Mouse (Mus musculus): Measurements from ENCODE around the gene Hist2h2ab.

The Hist2h2ab gene

DNA sequence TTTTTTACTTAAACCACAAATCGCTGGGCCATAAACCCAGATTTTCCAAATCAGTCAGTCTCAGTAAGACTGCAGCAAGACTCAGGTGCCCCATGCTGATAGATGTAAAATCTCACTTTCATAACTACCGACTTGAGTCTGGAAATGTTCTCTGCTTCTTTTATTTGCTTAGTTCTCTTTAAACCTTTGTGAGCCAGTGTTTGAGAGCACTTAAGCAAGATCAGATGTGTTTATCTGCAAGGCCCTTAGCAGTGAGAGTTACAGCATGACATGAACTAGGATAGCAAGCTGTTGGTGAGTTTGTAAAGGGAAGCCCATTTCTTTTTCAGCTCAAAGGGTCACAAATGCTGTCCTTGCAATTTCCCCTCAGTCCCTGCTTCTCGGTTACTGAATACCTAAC, 37.5 kb downstream of the Hist2h2ab start:
- no peak for DNase-seq (ENCODE audit: low read depth, low spot score)

DNA sequence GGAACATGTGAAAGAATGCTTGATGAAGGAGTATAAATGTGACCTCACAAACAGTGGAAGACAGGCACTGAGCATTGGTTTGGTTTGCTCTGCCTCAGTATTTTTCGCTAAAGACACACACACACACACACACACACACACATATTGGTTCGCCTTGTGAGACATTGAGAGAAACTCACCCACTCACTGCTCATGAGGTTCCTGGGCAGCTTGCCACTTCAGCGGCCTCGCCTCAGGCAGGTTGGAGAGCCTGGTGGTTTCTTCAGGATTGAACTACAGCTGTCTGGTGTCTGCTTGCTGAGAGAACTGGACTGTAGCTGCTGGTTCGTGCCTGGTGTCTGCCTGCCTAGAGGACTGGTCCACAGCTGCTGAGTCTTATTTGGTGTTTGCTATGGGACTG, 40.6 kb downstream of the Hist2h2ab start:
- no peak for DNase-seq (ENCODE audit: low read depth, low spot score)

DNA sequence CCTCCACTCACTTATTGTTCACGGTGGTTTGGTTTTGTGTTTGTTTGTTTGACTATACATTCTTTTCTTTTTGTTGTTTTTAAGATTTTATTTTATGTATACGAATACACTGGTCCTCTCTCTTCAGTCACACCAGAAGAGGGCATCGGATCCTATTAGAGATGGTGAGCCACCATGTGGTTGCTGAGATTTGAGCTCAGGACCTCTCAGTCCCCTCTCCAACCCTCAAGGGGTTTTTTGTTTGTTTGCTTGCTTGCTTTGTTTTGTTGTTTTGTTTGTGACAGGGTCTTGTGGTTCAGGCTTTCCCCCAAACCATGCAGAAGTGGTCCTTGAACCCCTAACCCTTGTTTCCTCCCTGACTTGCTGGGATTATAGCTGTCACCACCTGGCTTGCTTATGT, 42.0 kb downstream of the Hist2h2ab start:
- no peak for DNase-seq (ENCODE audit: low read depth, low spot score)

DNA sequence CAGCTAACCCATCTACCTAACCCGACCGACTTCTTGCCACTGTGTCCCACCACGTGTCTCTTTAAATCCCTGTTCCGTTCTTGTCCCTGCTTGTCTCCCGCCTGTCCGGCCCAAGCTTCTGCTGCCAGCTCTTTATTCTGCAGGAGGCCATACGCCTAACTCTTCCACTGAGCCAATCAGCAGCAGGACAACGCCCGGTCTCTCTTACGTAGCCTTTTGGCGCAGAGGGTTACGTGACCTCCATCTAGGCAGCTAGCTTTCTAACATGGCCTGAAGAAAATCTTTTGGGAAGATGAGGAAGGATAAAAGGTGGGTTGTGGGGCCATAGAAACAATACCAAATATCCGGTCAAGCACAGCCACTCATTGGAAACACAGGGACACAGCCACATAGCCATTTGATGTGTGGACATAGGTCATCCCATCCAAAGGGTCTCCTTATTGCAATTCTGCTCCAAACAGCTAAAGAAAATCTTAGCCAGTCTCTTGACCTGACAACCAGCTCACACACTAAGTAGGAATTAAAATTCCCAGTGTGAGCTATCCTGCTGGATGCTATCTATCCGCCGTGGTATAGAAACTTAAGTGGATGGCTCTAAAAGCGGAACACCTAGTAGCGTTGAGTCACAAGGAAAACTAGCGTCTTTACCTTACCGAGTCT, 42.7 kb downstream of the Hist2h2ab start:
- DNase-seq (ENCODE audit: low read depth, low spot score): peak; percentile 84

DNA sequence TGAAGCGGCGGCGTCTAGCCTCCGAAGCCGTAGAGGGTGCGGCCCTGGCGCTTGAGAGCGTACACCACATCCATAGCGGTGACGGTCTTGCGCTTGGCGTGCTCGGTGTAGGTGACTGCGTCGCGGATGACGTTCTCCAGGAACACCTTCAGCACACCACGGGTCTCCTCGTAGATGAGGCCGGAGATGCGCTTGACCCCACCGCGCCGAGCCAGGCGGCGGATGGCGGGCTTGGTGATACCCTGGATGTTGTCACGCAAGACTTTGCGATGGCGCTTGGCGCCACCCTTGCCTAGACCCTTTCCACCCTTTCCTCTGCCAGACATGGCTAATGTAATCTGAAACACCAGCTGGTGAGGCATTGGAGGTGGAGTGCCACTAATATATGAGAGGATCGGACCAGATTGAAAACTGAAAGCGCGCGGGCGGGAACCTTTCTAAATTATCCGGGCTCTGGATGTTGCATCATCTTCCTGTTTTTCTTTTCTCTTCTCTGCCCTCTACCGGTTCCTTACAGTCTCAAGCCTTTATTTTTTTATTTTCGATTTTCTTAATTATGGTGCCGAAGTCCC, 43.4 kb downstream of the Hist2h2ab start, which contains the start of gene Hist2h4:
TSS of gene Hist2h4 (minus strand) at position 333 of the 572 bp plus-strand sequence.
- peak; percentile 93 for DNase-seq (ENCODE audit: low read depth, low spot score)

DNA sequence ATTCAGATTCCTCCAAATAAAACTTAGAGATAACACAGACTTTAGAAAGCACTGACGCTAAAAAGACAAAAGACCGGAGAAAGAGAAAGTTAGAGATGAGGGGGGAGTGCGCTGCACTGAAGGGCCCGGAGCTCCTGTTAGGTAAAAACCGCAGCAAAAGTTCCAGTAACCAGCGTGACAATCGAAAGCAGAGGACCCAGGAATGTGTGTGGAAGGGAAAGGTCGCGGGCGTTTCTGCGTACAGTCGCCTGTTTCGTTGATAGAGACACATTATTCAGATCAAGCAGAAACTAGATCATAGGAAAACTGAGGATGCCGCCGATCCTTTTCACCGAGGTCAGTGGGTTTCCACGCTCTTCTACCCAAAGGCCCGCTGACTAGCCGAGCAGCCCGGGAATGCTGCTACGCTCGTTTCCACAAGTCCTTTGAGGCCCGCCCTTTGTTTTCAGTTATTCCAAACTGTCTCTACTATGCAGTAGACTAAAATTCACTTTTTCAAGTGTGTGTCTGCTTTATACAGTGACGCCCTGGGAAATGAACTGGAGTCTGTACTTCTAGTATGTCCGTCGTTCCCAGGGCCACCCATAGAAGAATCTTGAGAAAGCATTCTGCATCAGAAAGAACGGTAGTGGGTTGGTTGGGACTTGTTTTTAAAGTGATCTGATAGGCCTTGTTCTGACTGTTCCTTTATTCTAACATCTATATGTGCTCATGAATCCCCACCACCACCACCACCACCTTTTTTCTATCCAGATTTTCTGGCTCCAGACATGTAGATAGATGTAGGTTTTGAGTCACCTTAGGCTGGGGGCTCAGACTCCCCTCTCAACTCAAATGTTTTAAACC, 44.1 kb downstream of the Hist2h2ab start:
- DNase-seq (ENCODE audit: low read depth, low spot score): peak; percentile 71

DNA sequence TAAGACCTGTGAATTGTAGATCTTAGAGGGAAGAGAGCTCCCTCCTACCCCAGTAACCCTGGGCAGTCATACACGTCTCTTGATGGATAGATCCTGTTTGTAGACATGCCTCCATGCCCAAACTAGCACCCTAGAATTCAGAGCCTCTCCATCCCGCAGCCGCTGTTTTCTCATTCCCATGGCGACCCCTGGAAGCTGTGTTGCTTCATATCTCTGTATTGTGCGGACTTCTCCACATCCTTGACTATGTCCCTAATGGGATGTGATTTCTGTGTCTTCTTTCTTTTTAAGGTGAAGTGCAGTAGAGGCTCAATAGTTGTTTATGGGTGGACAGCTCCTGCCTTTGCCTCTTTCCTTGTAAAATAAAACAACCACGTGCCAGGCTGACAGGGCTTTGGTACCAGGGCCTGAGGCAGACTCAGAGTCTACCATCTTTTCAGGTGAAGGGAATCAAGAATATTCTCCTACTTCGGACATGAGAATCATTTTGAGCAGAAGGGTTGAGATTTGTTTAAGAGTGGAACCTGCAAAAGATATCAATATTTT, 44.8 kb downstream of the Hist2h2ab start:
- DNase-seq (ENCODE audit: low read depth, low spot score): no peak

DNA sequence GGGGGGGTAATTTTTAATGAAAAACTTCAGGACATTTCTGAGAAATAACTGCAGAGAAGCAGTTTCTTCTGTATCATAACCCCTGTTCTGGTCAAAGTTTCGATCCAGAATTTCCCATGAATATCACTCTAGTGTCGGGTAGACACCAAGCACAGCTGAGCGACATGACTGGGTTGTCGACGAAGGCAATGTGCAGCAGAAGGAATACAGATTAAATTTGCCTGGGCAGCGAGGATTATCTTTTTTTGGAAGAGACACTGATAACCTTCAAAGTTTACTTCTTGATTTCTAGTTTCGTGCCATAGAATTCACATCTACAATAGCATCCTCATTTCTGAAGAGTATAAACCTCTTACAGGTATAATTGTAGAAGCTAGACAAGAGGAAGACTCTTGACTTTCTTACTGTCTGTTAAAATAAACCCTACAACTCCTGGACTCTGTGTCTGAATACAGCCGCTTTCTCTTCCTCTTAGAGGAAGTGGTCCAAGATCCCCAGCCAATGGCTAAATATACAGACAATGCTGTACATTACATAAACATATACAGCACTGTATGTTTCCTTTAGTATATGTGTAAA, 46.6 kb downstream of the Hist2h2ab start:
- DNase-seq (ENCODE audit: low read depth, low spot score): no peak

DNA sequence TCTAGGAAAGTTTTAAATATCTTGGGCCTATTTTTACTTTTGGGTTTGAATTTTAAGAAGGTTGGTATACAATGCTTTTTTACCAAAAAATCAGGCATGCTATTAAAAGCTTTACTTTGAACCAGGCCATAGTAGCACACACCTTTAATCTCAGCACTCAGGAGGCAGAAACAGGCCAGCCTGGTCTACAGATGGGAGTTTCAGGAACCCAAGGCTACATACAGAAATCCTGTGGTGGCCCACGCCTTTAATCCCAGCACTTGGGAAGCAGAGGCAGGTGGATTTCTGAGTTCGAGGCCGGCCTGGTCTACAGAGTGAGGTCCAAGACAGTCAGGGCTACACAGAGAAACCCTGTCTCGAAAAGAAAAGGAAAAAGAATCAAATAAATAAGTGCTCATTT, 47.9 kb downstream of the Hist2h2ab start:
- no peak for DNase-seq (ENCODE audit: low read depth, low spot score)

DNA sequence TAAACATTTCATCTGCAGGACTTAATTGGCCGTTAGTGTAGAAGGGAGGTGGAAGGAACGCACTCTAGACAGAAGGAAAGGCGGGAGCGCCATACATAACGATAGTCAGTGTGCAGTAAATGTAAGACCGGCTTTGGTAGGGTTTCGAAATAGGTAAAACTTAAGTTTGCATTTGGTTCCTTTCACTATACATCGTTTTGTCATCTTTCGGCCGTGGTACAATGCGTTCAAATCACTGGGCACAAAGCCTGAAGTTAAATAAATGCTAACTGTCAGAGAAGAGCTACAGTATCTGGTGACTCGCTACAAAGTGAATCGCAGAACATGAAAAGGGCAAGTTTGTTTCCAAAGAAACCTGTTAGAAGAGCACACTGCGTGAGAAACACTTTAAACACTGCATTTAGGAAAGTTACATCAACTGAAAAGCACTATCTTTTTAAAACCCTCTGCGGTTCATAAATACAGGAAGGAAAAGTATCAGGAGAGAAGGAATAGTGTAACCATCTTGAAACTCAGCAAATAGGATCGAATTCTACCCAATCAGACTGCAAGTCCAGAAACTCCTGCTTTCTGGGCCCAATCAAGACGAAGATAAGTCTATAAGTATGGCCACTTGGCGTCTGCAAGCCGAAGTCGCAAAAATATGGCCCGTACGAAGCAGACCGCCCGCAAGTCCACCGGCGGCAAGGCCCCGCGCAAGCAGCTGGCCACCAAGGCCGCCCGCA, 48.5 kb downstream of the Hist2h2ab start, which contains the start of gene Hist2h3b:
TSS of gene Hist2h3b (plus strand) at position 604 of the 725 bp plus-strand sequence.
- peak; percentile 78 for DNase-seq (ENCODE audit: low read depth, low spot score)

DNA sequence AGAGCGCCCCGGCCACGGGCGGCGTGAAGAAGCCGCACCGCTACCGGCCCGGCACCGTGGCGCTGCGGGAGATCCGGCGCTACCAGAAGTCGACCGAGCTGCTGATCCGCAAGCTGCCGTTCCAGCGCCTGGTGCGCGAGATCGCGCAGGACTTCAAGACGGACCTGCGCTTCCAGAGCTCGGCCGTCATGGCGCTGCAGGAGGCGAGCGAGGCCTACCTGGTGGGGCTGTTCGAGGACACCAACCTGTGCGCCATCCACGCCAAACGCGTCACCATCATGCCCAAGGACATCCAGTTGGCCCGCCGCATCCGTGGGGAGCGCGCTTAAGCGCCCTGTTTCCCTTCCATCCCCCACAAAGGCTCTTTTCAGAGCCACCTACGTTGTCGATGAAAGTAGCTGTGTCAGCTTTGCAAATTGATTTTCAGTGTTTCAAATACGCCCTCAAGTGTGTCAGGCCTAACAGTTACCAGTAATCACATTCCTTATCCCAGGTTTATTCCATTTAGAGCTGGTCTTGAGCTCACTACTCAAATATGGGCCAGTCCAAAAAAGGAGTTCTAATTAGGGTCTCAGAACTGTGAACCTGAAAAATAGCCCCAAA, 49.2 kb downstream of the Hist2h2ab start:
- peak; percentile 66 for DNase-seq (ENCODE audit: low read depth, low spot score)
